Mouse (Mus musculus) stomach, embryonic 16.5 days (tissue): Measurements from ENCODE around the gene Slc47a2. TPM values are rescaled to one million over a fixed set of nuclear protein-coding genes. Genes with fewer than 3 reads are reported as not detected.

Experiments used
- ATAC-seq: fragments of 200-750 bp; cut with Nextera tagmentation; 2 replicates; pipeline ENCODE4 v1.8.0; 2017; ENCODE audit warnings: moderate number of reproducible peaks, moderate TSS enrichment; ENCODE audit not compliant: insufficient read depth, low FRiP score
- H3K27ac ChIP-seq: fragments of 300-500 bp; sonication (generic); 2 replicates; pipeline ENCODE4 v1.5.1; 2014; ENCODE audit warnings: low read length
- H3K27me3 ChIP-seq: fragments of 300-500 bp; sonication (generic); 2 replicates; pipeline ENCODE4 v1.6.1; 2014; ENCODE audit warnings: low read length, control low read depth, mixed read lengths; ENCODE audit not compliant: control insufficient read depth, insufficient read depth
- H3K36me3 ChIP-seq: fragments of 300-500 bp; sonication (generic); 2 replicates; pipeline ENCODE4 v1.6.1; 2014; ENCODE audit warnings: low read length; ENCODE audit not compliant: control insufficient read depth, insufficient read depth
- H3K4me1 ChIP-seq: fragments of 300-500 bp; sonication (generic); 2 replicates; pipeline ENCODE4 v1.6.1; 2014; ENCODE audit warnings: low read length, control low read depth, mixed read lengths; ENCODE audit not compliant: control insufficient read depth, insufficient read depth
- H3K4me2 ChIP-seq: fragments of 300-500 bp; sonication (generic); 2 replicates; pipeline ENCODE4 v1.6.1; 2014; ENCODE audit warnings: low read depth, low read length, mixed read lengths
- H3K4me3 ChIP-seq: fragments of 300-500 bp; sonication (generic); replicated peaks from 2 replicates; pipeline ENCODE4 v1.5.1; 2014; ENCODE audit warnings: mild to moderate bottlenecking, low read length
- H3K9ac ChIP-seq: fragments of 300-500 bp; sonication (generic); 2 replicates; pipeline ENCODE4 v1.6.1; 2014; ENCODE audit warnings: low read length
- H3K9me3 ChIP-seq: fragments of 300-500 bp; sonication (generic); replicated peaks from 2 replicates; pipeline ENCODE4 v1.6.1; 2016; ENCODE audit warnings: low read length, control low read depth; ENCODE audit not compliant: control insufficient read depth
- WGBS: fragments of 180-500 bp; shearing (Covaris S2); extraction: QIAGEN DNeasy Blood & Tissue Kit; methylation state at CpG from one replicate; pipeline ENCODE4 v1.1.7; 2014; 5-methylcytosine and 5-hydroxymethylcytosine counted together
- polyA plus RNA-seq: library from polyadenylated mRNA; unstranded; fragments of >200 nt; fragmentation: Nextera tagmentation; extraction: Ambion mirVana; gene quantifications from 2 replicates; pipeline ENCODE4 v1.2.1, GENCODE M21; 2015

Gene Slc47a2
- polyA plus RNA-seq, 1 experiment from 2014 or later: not detected

- H3K9me3 ChIP-seq: no peaks in the 10 kb centered on the region
- H3K4me1 ChIP-seq: peaks cover 10% of the 10 kb centered on the region; the same call in 1 of the 2 replicates
- H3K27ac ChIP-seq: peak within 1 kb of the TSS; percentile 99
- ATAC-seq: peak; percentile 98
- H3K4me2 ChIP-seq: peak within 1 kb of the TSS; percentile 78
- H3K9ac ChIP-seq: peak within 1 kb of the TSS; percentile 91
- under 1% methylated on average over 58 of the region's 58 CpGs for WGBS
- peak within 1 kb of the TSS; percentile 84 for H3K4me3 ChIP-seq
- H3K36me3 ChIP-seq: peaks cover 6% of the 10 kb centered on the region
- no peaks in the 10 kb centered on the region for H3K27me3 ChIP-seq
These were observed 75.8 kb downstream of the Slc47a2 start, which contains the start of gene Aldh3a2 for GRCm38 (mm10) chr11:61266551-61267533. TSS of gene Aldh3a2 (minus strand) at chr11:61267464.

GRCm38 (mm10) chr11:61263841-61264240 lies 78.8 kb downstream of the Slc47a2 start:
- no peak for ATAC-seq
- Histone ChIP-seq H3K4me3 (no peak overlapping the region), H3K36me3 (peaks cover 19% of the 10 kb centered on the region)

GRCm38 (mm10) chr11:61262516-61262915 lies 80.1 kb downstream of the Slc47a2 start:
- no peak overlapping the region for H3K9ac ChIP-seq
- no peaks in the 10 kb centered on the region for H3K9me3 ChIP-seq
- peaks cover 6% of the 10 kb centered on the region; the same call in 1 of the 2 replicates for H3K4me1 ChIP-seq
- H3K4me2 ChIP-seq: no peak overlapping the region
- no peaks in the 10 kb centered on the region for H3K27me3 ChIP-seq
- 94% methylated on average over 14 of the region's 14 CpGs for WGBS
- H3K4me3 ChIP-seq: no peak overlapping the region
- no peak for ATAC-seq
- H3K27ac ChIP-seq: no peak overlapping the region
- peaks cover 19% of the 10 kb centered on the region for H3K36me3 ChIP-seq

More at GRCm38 (mm10) chr11:61263841-61264240, 78.8 kb downstream of the Slc47a2 start:
- Histone ChIP-seq H3K27ac (no peak overlapping the region), H3K9ac (no peak overlapping the region), H3K4me1 (peaks cover 10% of the 10 kb centered on the region; the same call in 1 of the 2 replicates), H3K4me2 (no peak overlapping the region), H3K9me3 (no peaks in the 10 kb centered on the region), H3K27me3 (no peaks in the 10 kb centered on the region)
- 87% methylated on average over 1 of the region's 1 CpGs for whole genome bisulfite sequencing

GRCm38 (mm10) chr11:61259106-61259505 lies 83.6 kb downstream of the Slc47a2 start:
- H3K4me1 ChIP-seq: no peaks in the 10 kb centered on the region
- no peak overlapping the region for H3K27ac ChIP-seq
- H3K4me2 ChIP-seq: no peak overlapping the region
- no peaks in the 10 kb centered on the region for H3K27me3 ChIP-seq
- ATAC-seq: no peak
- H3K9ac ChIP-seq: no peak overlapping the region
- 93% methylated on average over 6 of the region's 6 CpGs for WGBS
- H3K36me3 ChIP-seq: peaks cover 35% of the 10 kb centered on the region
- H3K9me3 ChIP-seq: no peaks in the 10 kb centered on the region
- H3K4me3 ChIP-seq: no peak overlapping the region

- H3K4me3 ChIP-seq: no peak overlapping the region
- no peak overlapping the region for H3K4me2 ChIP-seq
- 98% methylated on average over 12 of the region's 12 CpGs for WGBS
- H3K36me3 ChIP-seq: peaks cover 31% of the 10 kb centered on the region
- H3K4me1 ChIP-seq: no peaks in the 10 kb centered on the region
- H3K9ac ChIP-seq: no peak overlapping the region
- H3K9me3 ChIP-seq: no peaks in the 10 kb centered on the region
- no peak for ATAC-seq
- no peaks in the 10 kb centered on the region for H3K27me3 ChIP-seq
- H3K27ac ChIP-seq: no peak overlapping the region
These were observed 89.9 kb downstream of the Slc47a2 start for GRCm38 (mm10) chr11:61252807-61253206.

GRCm38 (mm10) chr11:61251741-61252140 lies 90.9 kb downstream of the Slc47a2 start:
- H3K4me3 ChIP-seq: no peak overlapping the region
- no peaks in the 10 kb centered on the region for H3K4me1 ChIP-seq
- H3K27ac ChIP-seq: no peak overlapping the region
- no peaks in the 10 kb centered on the region for H3K27me3 ChIP-seq
- peaks cover 31% of the 10 kb centered on the region for H3K36me3 ChIP-seq
- no peak for ATAC-seq
- WGBS: 84% methylated on average over 10 of the region's 10 CpGs
- no peak overlapping the region for H3K4me2 ChIP-seq
- no peaks in the 10 kb centered on the region for H3K9me3 ChIP-seq
- no peak overlapping the region for H3K9ac ChIP-seq

Other genes starting within 250 kb of the Slc47a2 start
- gene Tnfrsf13b, start 216.1 kb downstream of the Slc47a2 start, polyA plus RNA-seq: 2.9 TPM in 2 replicates
- gene Usp22, start 167.8 kb downstream of the Slc47a2 start, polyA plus RNA-seq: 91.7 and 94.0 TPM in 2 replicates
- gene Aldh3a1, start 135.3 kb downstream of the Slc47a2 start, polyA plus RNA-seq: 0.17 and 0.32 TPM in 2 replicates
- gene Aldh3a2, start 75.4 kb downstream of the Slc47a2 start, polyA plus RNA-seq: 52.2 and 54.9 TPM in 2 replicates
- 2.2 and 3.8 TPM in 2 replicates for gene Slc47a1, start 35.5 kb upstream of the Slc47a2 start, polyA plus RNA-seq
- gene Rnf112, start 111.3 kb upstream of the Slc47a2 start, polyA plus RNA-seq: 2.2 and 2.4 TPM in 2 replicates
- 402 and 454 TPM in 2 replicates for gene Mfap4, start 142.6 kb upstream of the Slc47a2 start, polyA plus RNA-seq
- 41.0 and 48.8 TPM in 2 replicates for gene Mapk7, start 151.5 kb upstream of the Slc47a2 start, polyA plus RNA-seq
- gene B9d1, start 162.3 kb upstream of the Slc47a2 start, polyA plus RNA-seq: 21.9 and 24.3 TPM in 2 replicates
- 20.7 and 20.9 TPM in 2 replicates for gene Epn2, start 236.8 kb upstream of the Slc47a2 start, polyA plus RNA-seq